Mouse (Mus musculus) hindbrain, embryonic 16.5 days (tissue): ENCODE results near the gene Nav2. TPM values are rescaled to one million over a fixed set of nuclear protein-coding genes. Genes with fewer than 3 reads are reported as not detected.

Experiments used
- ATAC-seq: fragments of 200-750 bp; cut with Nextera tagmentation; 2 replicates; pipeline ENCODE4 v1.8.0; 2017; ENCODE audit warnings: moderate TSS enrichment, moderate library complexity
- H3K27ac ChIP-seq: fragments of 300-500 bp; sonication (generic); 2 replicates; pipeline ENCODE4 v1.5.1; 2014; ENCODE audit warnings: low read depth, mild to moderate bottlenecking, control low read depth, low read length, moderate library complexity
- H3K27me3 ChIP-seq: fragments of 300-500 bp; sonication (generic); replicated peaks from 2 replicates; pipeline ENCODE4 v1.6.1; 2014; ENCODE audit warnings: low read length; ENCODE audit not compliant: control insufficient read depth, insufficient read depth
- H3K36me3 ChIP-seq: fragments of 300-500 bp; sonication (generic); 2 replicates; pipeline ENCODE4 v1.6.1; 2014; ENCODE audit warnings: mild to moderate bottlenecking, low read length, moderate library complexity, mixed read lengths; ENCODE audit not compliant: control insufficient read depth, insufficient read depth
- H3K4me1 ChIP-seq: fragments of 300-500 bp; sonication (generic); 2 replicates; pipeline ENCODE4 v1.6.1; 2014; ENCODE audit warnings: low read depth, low read length; ENCODE audit not compliant: control insufficient read depth, insufficient read depth
- H3K4me2 ChIP-seq: fragments of 300-500 bp; sonication (generic); 2 replicates; pipeline ENCODE4 v1.6.1; 2014; ENCODE audit warnings: mild to moderate bottlenecking, low read length, control low read depth, moderate library complexity
- H3K4me3 ChIP-seq: fragments of 300-500 bp; sonication (generic); 2 replicates; pipeline ENCODE4 v1.5.1; 2014; ENCODE audit warnings: mild to moderate bottlenecking, low read length, control low read depth, moderate library complexity
- H3K9ac ChIP-seq: fragments of 300-500 bp; sonication (generic); 2 replicates; pipeline ENCODE4 v1.6.1; 2014; ENCODE audit warnings: low read depth, mild to moderate bottlenecking, control low read depth, low read length, moderate library complexity
- H3K9me3 ChIP-seq: fragments of 300-500 bp; sonication (generic); 2 replicates; pipeline ENCODE4 v1.6.1; 2014; ENCODE audit warnings: mild to moderate bottlenecking, low read length, moderate library complexity; ENCODE audit not compliant: control insufficient read depth
- WGBS: fragments of 180-500 bp; shearing (Covaris S2); extraction: QIAGEN DNeasy Blood & Tissue Kit; methylation state at CpG from one replicate; pipeline ENCODE4 v1.1.7; 2014; 5-methylcytosine and 5-hydroxymethylcytosine counted together
- polyA plus RNA-seq: library from polyadenylated mRNA; unstranded; fragments of >200 nt; fragmentation: Nextera tagmentation; extraction: Ambion mirVana; gene quantifications from 2 replicates; pipeline ENCODE4 v1.2.1, GENCODE M21; 2015

Nav2 gene
- polyA plus RNA-seq, 1 experiment from 2014 or later, result 27.9 TPM

GRCm38 (mm10) chr7:49548397-49548796, 639.9 kb downstream of the Nav2 start:
- Histone ChIP-seq H3K9me3 (no peaks in the 10 kb centered on the region), H3K9ac (no peak overlapping the region), H3K4me2 (no peak overlapping the region), H3K27me3 (no peaks in the 10 kb centered on the region), H3K36me3 (peaks cover 7% of the 10 kb centered on the region), H3K4me1 (peaks cover 6% of the 10 kb centered on the region), H3K4me3 (no peak overlapping the region), H3K27ac (no peak overlapping the region)
- 90% methylated on average over 11 of the region's 11 CpGs for WGBS
- no peak for ATAC-seq

DNA sequence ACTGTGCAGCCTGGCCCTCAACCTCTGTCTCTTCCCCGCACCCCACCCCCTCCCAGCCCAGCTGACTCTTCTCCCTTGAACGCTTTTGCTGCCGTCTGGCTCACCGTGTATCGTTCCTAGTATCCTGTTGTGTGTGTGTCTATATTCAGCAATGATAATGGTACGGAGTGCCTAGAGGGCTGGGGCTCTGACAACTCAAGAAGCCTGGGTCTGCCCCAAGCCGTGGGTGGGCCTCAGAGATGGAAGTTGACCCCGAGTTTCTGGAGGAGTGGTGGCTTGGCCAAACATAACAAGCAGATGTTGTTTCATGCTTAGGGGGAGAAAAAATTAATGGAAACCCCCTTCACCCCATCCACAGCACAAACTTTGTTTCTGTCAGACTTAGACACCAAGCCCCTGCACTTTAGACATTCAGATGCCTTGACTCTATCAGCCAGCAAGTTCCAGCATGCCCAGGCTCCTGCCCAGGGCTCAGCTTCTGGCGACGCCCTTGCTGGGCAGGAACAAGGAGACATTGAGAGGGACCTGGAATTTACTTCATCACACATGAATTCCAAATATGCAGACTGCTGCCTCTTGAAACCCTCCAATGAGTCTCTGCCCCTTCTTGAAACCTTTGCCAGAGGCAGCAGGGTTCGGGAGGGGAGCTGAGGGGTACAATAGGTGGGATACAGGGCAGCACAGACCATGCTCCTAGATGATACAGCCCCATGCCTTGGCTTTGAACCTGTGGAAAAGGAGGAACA, 644.9 kb downstream of the Nav2 start:
- H3K9me3 ChIP-seq, result no peaks in the 10 kb centered on the region

GRCm38 (mm10) chr7:49558240-49558640, 649.7 kb downstream of the Nav2 start:
- ATAC-seq, result no peak
- no peaks in the 10 kb centered on the region for H3K36me3 ChIP-seq
- no peaks in the 10 kb centered on the region for H3K9me3 ChIP-seq
- H3K4me3 ChIP-seq, result no peak overlapping the region
- H3K4me1 ChIP-seq, result peaks cover 9% of the 10 kb centered on the region
- H3K9ac ChIP-seq, result no peak overlapping the region
- 71% methylated on average over 12 of the region's 12 CpGs for WGBS
- H3K27me3 ChIP-seq, result no peaks in the 10 kb centered on the region
- H3K27ac ChIP-seq, result no peak overlapping the region
- no peak overlapping the region for H3K4me2 ChIP-seq

More for the DNA sequence above, 644.9 kb downstream of the Nav2 start:
- Histone ChIP-seq H3K27ac (no peak overlapping the region), H3K4me3 (no peak overlapping the region), H3K9ac (no peak overlapping the region), H3K4me1 (0 out of 2 replicates have a peak, but pooled peaks cover 2% of the 10 kb centered on the region), H3K4me2 (no peak overlapping the region), H3K27me3 (no peaks in the 10 kb centered on the region), H3K36me3 (peaks cover 2% of the 10 kb centered on the region; the same call in 1 of the 2 replicates)
- WGBS, result 57% methylated on average over 11 of the region's 11 CpGs
- ATAC-seq, result no peak

DNA sequence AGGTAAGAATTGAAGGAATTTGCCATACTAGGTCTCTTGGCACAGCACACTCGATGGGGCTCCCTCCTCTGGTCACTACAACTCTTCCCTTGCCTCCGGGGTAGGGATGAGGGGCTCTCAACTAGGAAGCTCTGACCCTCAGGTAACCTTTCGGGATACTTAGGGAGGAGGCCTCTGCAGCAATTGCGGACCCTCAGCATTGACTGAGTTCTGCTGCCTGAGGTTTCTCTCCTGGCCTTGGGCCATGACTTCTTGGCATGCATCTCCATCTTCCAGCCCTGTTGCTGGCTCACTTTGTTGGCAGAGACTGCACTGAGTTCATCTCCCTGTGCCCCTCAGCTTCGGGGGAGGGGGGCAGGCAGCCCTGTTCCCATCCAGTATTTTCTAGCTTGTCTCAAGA, 650.4 kb downstream of the Nav2 start:
- whole genome bisulfite sequencing, result 70% methylated on average over 5 of the region's 5 CpGs
- Histone ChIP-seq H3K4me3 (no peak overlapping the region), H3K27me3 (no peaks in the 10 kb centered on the region), H3K27ac (no peak overlapping the region), H3K9ac (no peak overlapping the region), H3K9me3 (no peaks in the 10 kb centered on the region), H3K36me3 (no peaks in the 10 kb centered on the region), H3K4me1 (peaks cover 9% of the 10 kb centered on the region), H3K4me2 (no peak overlapping the region)
- ATAC-seq, result peak; percentile 67

DNA sequence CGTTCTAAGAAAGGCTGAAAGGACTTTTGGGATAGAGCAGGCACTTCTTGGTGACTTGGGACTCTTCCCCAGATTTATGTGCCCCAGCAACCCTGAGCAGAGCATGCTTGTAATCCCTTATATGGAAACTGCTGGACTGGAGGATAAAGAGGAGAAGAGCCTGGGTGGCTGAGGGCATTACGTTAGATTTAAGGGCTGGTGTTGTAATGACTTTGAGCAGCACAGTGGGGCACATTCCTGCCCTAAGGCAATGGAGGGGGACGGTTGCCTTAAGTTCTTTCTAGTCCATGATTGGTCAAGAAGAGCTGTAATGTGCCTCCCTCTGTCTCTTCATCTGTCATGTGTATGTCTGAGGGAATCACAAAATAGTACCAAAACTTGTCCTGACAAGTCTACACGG, 651.5 kb downstream of the Nav2 start:
- WGBS, result 72% methylated on average over 4 of the region's 4 CpGs
- H3K4me1 ChIP-seq, result peaks cover 9% of the 10 kb centered on the region
- no peak for ATAC-seq
- no peaks in the 10 kb centered on the region for H3K9me3 ChIP-seq
- H3K36me3 ChIP-seq, result no peaks in the 10 kb centered on the region; the same call in 1 of the 2 replicates
- H3K9ac ChIP-seq, result no peak overlapping the region
- H3K4me3 ChIP-seq, result no peak overlapping the region
- no peak overlapping the region for H3K27ac ChIP-seq
- H3K4me2 ChIP-seq, result no peak overlapping the region
- no peaks in the 10 kb centered on the region for H3K27me3 ChIP-seq

DNA sequence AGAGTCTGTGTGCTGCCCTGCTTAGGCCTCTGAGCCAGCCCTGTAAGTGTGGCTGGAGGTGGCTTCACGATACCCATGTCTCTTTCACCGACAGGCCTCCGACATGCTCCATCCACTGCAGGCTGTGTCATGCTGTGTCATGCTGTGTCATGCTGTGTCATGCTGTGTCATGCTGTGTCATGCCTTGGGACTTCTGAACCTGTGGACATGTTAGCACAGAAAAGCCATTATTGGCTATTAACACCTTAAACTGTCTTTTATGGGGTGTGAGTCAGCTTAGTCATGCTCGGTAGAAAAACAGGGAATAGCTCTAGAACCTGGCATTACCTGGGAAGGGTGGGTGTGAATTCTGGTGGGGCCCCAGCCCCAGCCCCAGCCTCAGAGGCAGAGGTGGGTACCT, 653.9 kb downstream of the Nav2 start:
- Histone ChIP-seq H3K9ac (no peak overlapping the region), H3K36me3 (peaks cover 14% of the 10 kb centered on the region; the same call in 1 of the 2 replicates), H3K4me3 (no peak overlapping the region), H3K4me2 (no peak overlapping the region), H3K9me3 (no peaks in the 10 kb centered on the region), H3K27me3 (no peaks in the 10 kb centered on the region), H3K4me1 (peaks cover 9% of the 10 kb centered on the region), H3K27ac (no peak overlapping the region)
- ATAC-seq, result no peak
- WGBS, result 94% methylated on average over 4 of the region's 4 CpGs

- H3K36me3 ChIP-seq, result peaks cover 14% of the 10 kb centered on the region; the same call in 1 of the 2 replicates
- no peaks in the 10 kb centered on the region for H3K27me3 ChIP-seq
- no peak overlapping the region for H3K4me3 ChIP-seq
- H3K4me1 ChIP-seq, result peaks cover 9% of the 10 kb centered on the region
- no peak for ATAC-seq
- WGBS, result 85% methylated on average over 8 of the region's 8 CpGs
- no peaks in the 10 kb centered on the region for H3K9me3 ChIP-seq
- H3K4me2 ChIP-seq, result no peak overlapping the region
- no peak overlapping the region for H3K9ac ChIP-seq
- H3K27ac ChIP-seq, result no peak overlapping the region
These were observed 654.3 kb downstream of the Nav2 start for GRCm38 (mm10) chr7:49562851-49563250.

DNA sequence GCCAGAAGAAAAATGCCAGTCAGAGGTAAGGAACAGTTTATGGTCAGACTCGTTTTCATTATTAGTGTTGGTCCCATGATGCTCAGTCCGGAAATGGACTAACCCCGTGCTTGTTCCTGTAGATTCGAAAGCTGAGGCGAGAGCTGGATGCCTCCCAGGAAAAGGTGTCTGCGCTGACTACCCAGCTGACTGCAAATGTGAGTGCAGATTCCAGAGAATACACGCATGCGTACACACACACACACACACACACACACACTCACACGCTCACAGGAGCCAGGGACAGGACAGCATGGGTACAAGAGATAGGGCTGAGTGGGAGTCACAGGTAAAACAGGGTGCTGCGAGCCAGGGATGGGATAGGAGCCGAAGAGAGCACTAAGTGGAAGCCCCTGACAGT, 656.6 kb downstream of the Nav2 start:
- no peak overlapping the region for H3K4me2 ChIP-seq
- 92% methylated on average over 11 of the region's 11 CpGs for WGBS
- no peaks in the 10 kb centered on the region for H3K27me3 ChIP-seq
- H3K9ac ChIP-seq, result no peak overlapping the region
- H3K36me3 ChIP-seq, result peaks cover 17% of the 10 kb centered on the region; the same call in 1 of the 2 replicates
- no peaks in the 10 kb centered on the region for H3K4me1 ChIP-seq
- no peaks in the 10 kb centered on the region for H3K9me3 ChIP-seq
- no peak overlapping the region for H3K4me3 ChIP-seq
- ATAC-seq, result no peak
- H3K27ac ChIP-seq, result no peak overlapping the region

GRCm38 (mm10) chr7:49565798-49566197, 657.3 kb downstream of the Nav2 start:
- H3K36me3 ChIP-seq, result peaks cover 17% of the 10 kb centered on the region; the same call in 1 of the 2 replicates
- H3K9ac ChIP-seq, result no peak overlapping the region
- H3K4me2 ChIP-seq, result no peak overlapping the region
- H3K4me3 ChIP-seq, result no peak overlapping the region
- 85% methylated on average over 11 of the region's 11 CpGs for WGBS
- H3K27me3 ChIP-seq, result no peaks in the 10 kb centered on the region
- no peaks in the 10 kb centered on the region for H3K9me3 ChIP-seq
- no peak for ATAC-seq
- H3K27ac ChIP-seq, result no peak overlapping the region
- no peaks in the 10 kb centered on the region for H3K4me1 ChIP-seq
